In genomic region chr19:18589276-18589675, GRCm38 (mm10) we compare ENCODE assay signal across 25 mouse cellular contexts.
"Had no signal": no experiment of that assay in that cellular context is flagged by ENCODE, and none has a peak within 500 bp of the region (broad histone marks: within the 10 kb centered on the region; RNA-seq: fewer than 3 reads in every experiment).

No protein-coding gene starts in this region.

- H3K27me3 ChIP-seq: heart, embryonic 13.5 days; heart, embryonic 15.5 days; hindbrain, embryonic 13.5 days; hindbrain, embryonic 15.5 days; kidney, embryonic 15.5 days; limb, embryonic 13.5 days; limb, embryonic 15.5 days had no signal

- H3K9ac ChIP-seq: heart, embryonic 13.5 days; heart, embryonic 15.5 days; hindbrain, embryonic 13.5 days; hindbrain, embryonic 15.5 days; kidney, embryonic 15.5 days; limb, embryonic 13.5 days; limb, embryonic 15.5 days had no signal

- H3K4me3 ChIP-seq: heart, embryonic 10.5 days; heart, embryonic 13.5 days; heart, embryonic 15.5 days; hindbrain, embryonic 13.5 days; hindbrain, embryonic 15.5 days; kidney, embryonic 15.5 days; limb, embryonic 13.5 days; limb, embryonic 15.5 days had no signal

- H3K9me3 ChIP-seq: heart, embryonic 10.5 days; heart, embryonic 13.5 days; heart, embryonic 15.5 days; hindbrain, embryonic 13.5 days; hindbrain, embryonic 15.5 days; kidney, embryonic 15.5 days; limb, embryonic 13.5 days; limb, embryonic 15.5 days had no signal

- H3K27ac ChIP-seq: heart, embryonic 10.5 days; heart, embryonic 13.5 days; heart, embryonic 15.5 days; hindbrain, embryonic 13.5 days; hindbrain, embryonic 15.5 days; hindbrain, postnatal 0 days; kidney, postnatal 0 days; limb, embryonic 13.5 days; limb, embryonic 15.5 days had no signal

- H3K4me2 ChIP-seq: heart, embryonic 13.5 days; heart, embryonic 15.5 days; hindbrain, embryonic 13.5 days; hindbrain, embryonic 15.5 days; kidney, embryonic 15.5 days; limb, embryonic 13.5 days; limb, embryonic 15.5 days had no signal

- H3K36me3 ChIP-seq: hindbrain, embryonic 15.5 days had no signal

- ATAC-seq: forebrain, embryonic 16.5 days; hindbrain, postnatal 0 days; intestine, embryonic 16.5 days had no signal

- DNase-seq: gastrocnemius, postnatal 14 days; gastrocnemius, postnatal 36 days; heart, adult 18-20 months; heart, postnatal 14 days; heart, postnatal 36 days; kidney, adult 11 months; kidney, adult 2 months; kidney, adult 9 months; kidney, postnatal 14 days; kidney, postnatal 36 days; layer of hippocampus, adult 9-11 months; layer of hippocampus, postnatal 36 days; left cerebral cortex, postnatal 4 days had no signal
